Mouse (Mus musculus) inflammation-experienced regulatory T-cells (primary cell): ENCODE data around the gene Npr2. TPM values are rescaled to one million over a fixed set of nuclear protein-coding genes. Genes with fewer than 3 reads are reported as not detected.

Source experiments
- polyA plus RNA-seq, 2 experiments: library from polyadenylated mRNA; unstranded; fragments of 100-300 nt; shearing (Covaris generic); gene quantifications; one replicate each; pipeline ENCODE4 v1.2.1; 2017

Npr2 gene
- polyA plus RNA-seq: under 1 TPM; 0.53 to 0.72 TPM

GRCm38 (mm10) chr4:43631046-43631955 is at the start of gene Npr2:
Npr2 (plus strand) TSS chr4:43631935.

DNA sequence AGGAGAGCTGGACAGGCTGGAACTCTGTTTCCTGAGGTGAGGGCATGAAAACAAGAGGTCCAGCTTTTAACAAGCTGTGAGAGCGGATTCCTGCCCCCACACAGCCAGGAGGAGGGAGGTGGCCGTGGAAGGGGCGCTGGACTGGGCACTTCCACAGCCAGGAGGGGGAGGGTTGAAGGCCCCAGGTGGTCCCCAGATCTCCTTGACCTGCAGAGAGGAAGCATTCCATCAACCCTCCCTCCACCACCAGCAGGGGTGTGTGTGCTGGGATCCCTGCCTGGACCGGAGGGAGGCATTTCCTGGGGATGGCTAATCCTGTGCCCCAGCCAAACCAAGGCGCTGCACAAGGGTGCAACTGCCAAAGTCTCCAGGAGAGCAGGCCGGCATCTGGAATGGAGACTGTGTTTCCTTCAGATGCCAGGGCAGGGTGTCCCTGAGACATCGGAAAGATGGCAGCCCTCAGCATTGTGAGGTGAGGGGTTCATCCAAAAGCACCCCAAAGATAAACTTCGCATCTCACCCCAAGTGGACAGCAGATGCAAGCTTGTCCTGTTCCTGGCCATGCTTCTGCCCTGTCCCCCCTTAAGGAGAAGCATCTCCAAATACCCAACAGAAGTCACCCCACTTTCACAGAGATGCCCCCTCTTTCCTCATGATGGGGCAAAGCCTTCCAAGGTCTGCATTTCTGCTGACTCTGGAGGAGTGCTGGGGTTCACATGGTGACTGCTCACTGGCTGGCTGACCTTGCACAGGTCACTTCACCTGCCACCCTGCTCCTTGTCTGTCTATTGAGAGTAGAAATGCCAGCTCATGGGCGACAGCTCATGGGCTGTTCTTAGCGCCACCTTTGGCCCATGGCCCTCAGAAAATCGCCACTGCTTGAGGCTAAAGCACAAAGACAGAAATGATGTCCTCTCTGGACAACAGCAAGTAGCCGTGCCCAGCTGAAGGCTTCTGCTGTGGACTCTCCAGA is 47.0 kb upstream of the Npr2 start, which contains the start of gene Msmp:
TSS of gene Msmp (minus strand) at position 51 of the 973 bp plus-strand sequence.

GRCm38 (mm10) chr4:43653161-43654015 is 21.7 kb downstream of the Npr2 start, which contains the start of gene Spag8:
Spag8 (minus strand) TSS chr4:43653594.

DNA sequence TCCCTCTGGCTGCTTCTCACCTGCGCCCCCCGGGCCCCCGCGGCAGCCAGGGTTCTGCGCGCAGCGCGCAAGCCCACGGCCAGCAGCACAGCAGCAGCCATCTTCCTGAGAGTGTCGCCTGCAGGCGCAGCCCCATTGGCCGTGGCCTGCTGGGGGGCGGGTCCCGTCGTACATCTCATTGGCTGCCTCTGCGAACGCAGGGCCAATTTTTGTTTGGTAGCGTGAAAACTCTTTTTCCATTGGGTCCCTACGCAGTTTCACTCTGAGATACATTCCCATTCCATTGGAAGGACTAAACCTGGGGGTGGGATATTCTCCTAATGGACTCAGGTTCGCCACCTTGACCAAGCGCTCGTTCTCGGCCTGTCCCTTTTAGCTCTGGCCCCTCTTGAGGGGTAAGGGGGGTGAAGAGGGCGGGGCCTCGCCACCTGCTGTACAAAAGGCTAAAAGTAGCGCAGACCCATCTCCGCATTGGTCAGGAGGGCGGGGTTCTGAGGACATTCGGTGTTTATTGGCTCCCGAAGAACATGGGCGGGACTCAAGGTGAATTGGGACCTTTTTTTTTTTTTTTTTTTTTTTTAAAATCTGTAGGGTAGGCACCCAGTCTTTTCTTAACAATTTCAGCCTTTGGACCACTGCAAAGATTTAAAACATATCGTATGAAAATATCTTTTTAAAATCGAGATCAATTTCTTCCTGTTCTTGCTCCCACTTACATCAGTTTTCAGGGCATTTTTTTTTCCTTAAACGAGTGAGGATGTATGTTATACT is 24.8 kb downstream of the Npr2 start, which contains the start of gene Hint2:
TSS of gene Hint2 (minus strand) at position 128 of the 771 bp plus-strand sequence.

GRCm38 (mm10) chr4:43668782-43669427 is 37.2 kb downstream of the Npr2 start, which contains the start of the genes Tmem8b and Fam221b:
Tmem8b (plus strand) TSS chr4:43668971.
Fam221b (minus strand) TSS chr4:43669145.

DNA sequence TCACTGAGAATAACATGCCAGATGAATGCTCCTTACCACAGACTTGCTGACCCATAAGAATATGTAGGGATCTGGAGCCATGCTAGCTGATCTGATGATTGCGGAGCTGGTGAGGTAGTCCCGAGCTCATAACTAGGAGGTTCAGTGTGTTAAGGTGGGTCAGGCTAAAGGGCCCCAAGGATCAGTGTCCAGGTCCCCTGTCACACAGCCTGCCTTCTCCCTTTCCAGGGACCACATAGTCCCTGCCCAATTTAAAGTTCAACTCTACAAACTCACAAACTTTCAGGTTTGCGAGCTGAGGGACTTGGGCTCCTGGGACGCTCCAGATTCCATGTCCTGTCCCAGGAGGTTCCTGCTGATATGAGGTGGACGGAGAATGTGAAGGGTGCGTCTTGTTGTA is 69.0 kb downstream of the Npr2 start, which contains the start of gene Olfr70:
TSS of gene Olfr70 (minus strand) at position 101 of the 400 bp plus-strand sequence.

Other genes starting within 250 kb of the Npr2 start
- 1 to 10 TPM in 1 of 2 experiments, under 1 TPM in 1; 0.33 to 1.8 TPM for gene Rusc2, start 250.0 kb upstream of the Npr2 start, polyA plus RNA-seq
- gene Fam166b, start 202.8 kb upstream of the Npr2 start, polyA plus RNA-seq: under 1 TPM in 1 of 2 experiments, not detected in 1; 0.23 TPM
- gene Tesk1, start 190.0 kb upstream of the Npr2 start, polyA plus RNA-seq: 10 to 100 TPM; 54.6 to 94.4 TPM
- gene Cd72, start 177.3 kb upstream of the Npr2 start, polyA plus RNA-seq: 10 to 100 TPM; 33.1 to 65.3 TPM
- gene Sit1, start 148.2 kb upstream of the Npr2 start, polyA plus RNA-seq: 100 to 1,000 TPM; 134 to 225 TPM
- 10 to 100 TPM; 89.1 to 99.6 TPM for gene Ccdc107, start 139.0 kb upstream of the Npr2 start, polyA plus RNA-seq
- gene Arhgef39, start 132.2 kb upstream of the Npr2 start, polyA plus RNA-seq: 1 to 10 TPM; 3.8 to 5.5 TPM
- gene Car9, start 125.0 kb upstream of the Npr2 start, polyA plus RNA-seq: 1 to 10 TPM in 1 of 2 experiments, under 1 TPM in 1; 0.51 to 1.4 TPM
- under 1 TPM in 1 of 2 experiments, not detected in 1; 0.37 TPM for gene Tpm2, start 108.2 kb upstream of the Npr2 start, polyA plus RNA-seq
- 10 to 100 TPM; 82.9 to 91.0 TPM for gene Creb3, start 69.6 kb upstream of the Npr2 start, polyA plus RNA-seq
- gene Tln1, start 69.2 kb upstream of the Npr2 start, polyA plus RNA-seq: 100 to 1,000 TPM; 223 to 237 TPM
- gene Rgp1, start 53.2 kb upstream of the Npr2 start, polyA plus RNA-seq: 10 to 100 TPM; 12.9 to 21.1 TPM
- 10 to 100 TPM; 43.6 to 49.6 TPM for gene Gba2, start 53.1 kb upstream of the Npr2 start, polyA plus RNA-seq
- 1 to 10 TPM; 3.0 to 3.9 TPM for gene Msmp, start 47.4 kb upstream of the Npr2 start, polyA plus RNA-seq
- under 1 TPM; 0.27 to 0.81 TPM for gene Spag8, start 21.7 kb downstream of the Npr2 start, polyA plus RNA-seq
- gene Hint2, start 24.5 kb downstream of the Npr2 start, polyA plus RNA-seq: 10 to 100 TPM; 64.9 to 74.6 TPM
- gene Tmem8b, start 37.0 kb downstream of the Npr2 start, polyA plus RNA-seq: 1 to 10 TPM; 1.4 to 2.3 TPM
- gene Fam221b, start 37.2 kb downstream of the Npr2 start, polyA plus RNA-seq: 1 to 10 TPM in 1 of 2 experiments, under 1 TPM in 1; 0.99 to 2.8 TPM
- not detected for gene Olfr70, start 68.9 kb downstream of the Npr2 start, polyA plus RNA-seq
- under 1 TPM in 1 of 2 experiments, not detected in 1; 0.10 TPM for gene Olfr71, start 78.3 kb downstream of the Npr2 start, polyA plus RNA-seq
- not detected for gene Hrct1, start 95.3 kb downstream of the Npr2 start, polyA plus RNA-seq
- gene Spaar, start 98.1 kb downstream of the Npr2 start, polyA plus RNA-seq: 1 to 10 TPM in 1 of 2 experiments, under 1 TPM in 1; 0.48 to 1.3 TPM
- gene Olfr159, start 139.1 kb downstream of the Npr2 start, polyA plus RNA-seq: not detected
- under 1 TPM; 0.08 to 0.32 TPM for gene Olfr156, start 192.0 kb downstream of the Npr2 start, polyA plus RNA-seq
- 1 to 10 TPM in 1 of 2 experiments, under 1 TPM in 1; 0.19 to 1.4 TPM for gene Olfr157, start 208.3 kb downstream of the Npr2 start, polyA plus RNA-seq
- gene Olfr155, start 219.6 kb downstream of the Npr2 start, polyA plus RNA-seq: under 1 TPM; 0.43 to 0.98 TPM
- 1 to 10 TPM; 4.8 to 7.1 TPM for gene Reck, start 243.6 kb downstream of the Npr2 start, polyA plus RNA-seq